Mouse (Mus musculus) lung, embryonic 15.5 days (tissue): ENCODE measurements at regions not wholly inside any gene's neighbourhood (a gene's known extent, or its start where the extent isn't known, plus 50 kb on each side); places are given as distances from the start of the nearest gene placed in this dataset.
"Not testable (repeated sequence)": the region's sequence is repeated elsewhere in the genome, so short reads cannot be mapped to it uniquely, and the experiment has no call there.

Experiments
- ATAC-seq: fragments of 200-750 bp; cut with Nextera tagmentation; 2 replicates; pipeline ENCODE4 v1.8.0; 2017; ENCODE audit warnings: moderate number of reproducible peaks, borderline replicate concordance; ENCODE audit not compliant: low FRiP score, low TSS enrichment; ENCODE audit errors: extremely low read depth
- H3K27ac ChIP-seq: fragments of 300-500 bp; sonication (generic); 2 replicates; pipeline ENCODE4 v1.5.1; 2015; ENCODE audit warnings: moderate library complexity, mild to moderate bottlenecking, inconsistent platforms
- H3K27me3 ChIP-seq: fragments of 300-500 bp; sonication (generic); 2 replicates; pipeline ENCODE4 v1.6.1; 2015; ENCODE audit warnings: inconsistent platforms
- H3K36me3 ChIP-seq: fragments of 300-500 bp; sonication (generic); 2 replicates; pipeline ENCODE4 v1.6.1; 2015; ENCODE audit warnings: inconsistent platforms
- H3K4me1 ChIP-seq: fragments of 300-500 bp; sonication (generic); 2 replicates; pipeline ENCODE4 v1.6.1; 2015; ENCODE audit warnings: inconsistent platforms
- H3K4me2 ChIP-seq: fragments of 300-500 bp; sonication (generic); 2 replicates; pipeline ENCODE4 v1.6.1; 2015; ENCODE audit warnings: inconsistent platforms, mild to moderate bottlenecking, moderate library complexity
- H3K4me3 ChIP-seq: fragments of 300-500 bp; sonication (generic); 2 replicates; pipeline ENCODE4 v1.5.1; 2015; ENCODE audit warnings: mild to moderate bottlenecking, inconsistent platforms
- H3K9ac ChIP-seq: fragments of 300-500 bp; sonication (generic); 2 replicates; pipeline ENCODE4 v1.6.1; 2015; ENCODE audit warnings: inconsistent platforms
- H3K9me3 ChIP-seq: fragments of 300-500 bp; sonication (generic); 2 replicates; pipeline ENCODE4 v1.6.1; 2016; ENCODE audit warnings: inconsistent platforms
- WGBS: fragments of 180-500 bp; shearing (Covaris S2); methylation state at CpG from one replicate; pipeline ENCODE4 v1.1.7; 2015; 5-methylcytosine and 5-hydroxymethylcytosine counted together

DNA sequence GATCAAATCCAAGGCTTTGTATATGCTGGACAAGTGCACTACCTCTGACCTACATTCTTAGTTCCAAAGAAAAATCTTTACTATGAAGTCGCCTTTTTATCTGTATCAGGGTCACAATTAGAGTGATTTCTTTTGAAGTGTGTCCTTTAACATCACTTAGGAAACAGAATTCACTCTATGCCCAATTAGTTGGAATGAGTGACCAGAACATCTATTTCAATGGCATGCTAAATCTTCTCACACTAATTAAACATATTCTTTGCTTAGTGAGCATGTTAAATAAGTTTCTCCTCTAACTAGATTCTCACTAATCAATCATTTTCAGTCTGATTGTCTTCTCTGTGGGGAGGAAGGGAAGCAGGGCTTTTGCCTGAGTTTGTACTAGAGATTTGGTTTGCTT lies 84.9 kb downstream of the Arl6ip6 start:
- no peak overlapping the region for H3K4me2 ChIP-seq
- no peaks in the 10 kb centered on the region for H3K36me3 ChIP-seq
- 25% methylated on average over 1 of the region's 1 CpGs for WGBS
- ATAC-seq: no peak
- H3K9me3 ChIP-seq: no peaks in the 10 kb centered on the region
- no peaks in the 10 kb centered on the region for H3K27me3 ChIP-seq
- H3K4me3 ChIP-seq: no peak overlapping the region
- H3K4me1 ChIP-seq: no peaks in the 10 kb centered on the region
- H3K9ac ChIP-seq: no peak overlapping the region
- no peak overlapping the region for H3K27ac ChIP-seq

DNA sequence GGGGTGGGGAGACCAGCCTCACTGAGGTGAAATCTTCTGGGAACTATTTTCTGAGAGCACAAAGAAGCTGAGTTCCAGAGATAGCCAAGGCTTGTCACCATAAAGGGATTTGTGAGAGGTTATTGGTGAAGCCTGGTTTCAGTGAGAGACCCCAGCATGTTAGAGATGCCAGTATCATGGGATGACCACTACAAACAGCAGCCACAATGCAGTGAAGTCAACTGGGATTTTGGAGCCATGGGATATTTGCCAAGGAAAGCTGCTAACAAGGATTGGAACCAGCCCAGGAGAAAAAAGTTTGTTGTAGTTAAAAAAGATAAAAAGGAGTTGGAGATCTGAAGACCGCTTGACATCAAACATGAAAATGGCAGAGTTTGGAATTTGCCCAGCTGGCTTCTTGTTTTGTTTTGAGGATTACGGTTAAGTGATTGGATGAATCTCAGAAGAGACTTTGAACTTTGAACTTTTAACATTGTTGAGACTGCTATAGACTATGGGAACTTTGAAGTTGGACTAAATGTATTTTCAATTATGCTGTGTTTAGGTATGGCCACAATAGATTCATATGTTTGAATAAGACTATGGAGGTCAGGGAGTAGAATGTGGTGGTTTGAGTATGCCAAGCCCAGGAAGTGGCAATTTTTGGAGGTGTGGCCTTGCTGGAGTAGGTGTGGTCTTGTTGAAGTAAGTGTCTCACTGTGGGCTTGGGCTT lies 110.3 kb downstream of the Arl6ip6 start:
- Histone ChIP-seq H3K36me3 (no peaks in the 10 kb centered on the region), H3K4me3 (no peak overlapping the region), H3K9ac (no peak overlapping the region), H3K9me3 (no peaks in the 10 kb centered on the region), H3K27me3 (no peaks in the 10 kb centered on the region), H3K4me1 (no peaks in the 10 kb centered on the region), H3K27ac (no peak overlapping the region), H3K4me2 (no peak overlapping the region)
- 35% methylated on average over 2 of the region's 2 CpGs for WGBS
- ATAC-seq: peak; percentile 88; the same call in 1 of the 2 replicates

DNA sequence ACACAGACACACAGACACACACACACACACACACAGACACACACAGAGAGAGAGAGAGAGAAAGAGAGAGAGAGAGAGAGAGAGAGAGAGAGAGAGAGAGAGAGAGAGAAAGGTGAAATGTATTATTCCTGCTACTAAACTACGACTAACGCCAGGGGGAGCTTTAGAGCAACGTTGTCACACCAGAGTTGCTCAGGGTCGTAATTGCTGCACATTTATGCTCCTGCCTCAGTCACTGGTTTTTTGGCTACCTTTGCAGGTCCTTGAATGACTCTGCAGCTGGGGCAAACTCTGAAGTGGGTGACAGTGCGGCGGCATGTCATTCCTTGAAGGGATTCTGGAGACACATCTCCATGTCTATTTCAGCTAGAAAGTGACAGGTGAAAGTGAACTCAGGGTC lies 139.2 kb downstream of the Arl6ip6 start:
- Histone ChIP-seq H3K4me3 (no peak overlapping the region), H3K9ac (no peak overlapping the region), H3K27me3 (no peaks in the 10 kb centered on the region), H3K4me2 (no peak overlapping the region), H3K9me3 (no peaks in the 10 kb centered on the region), H3K36me3 (no peaks in the 10 kb centered on the region), H3K27ac (no peak overlapping the region), H3K4me1 (no peaks in the 10 kb centered on the region)
- WGBS: 30% methylated on average over 6 of the region's 6 CpGs
- ATAC-seq: no peak

DNA sequence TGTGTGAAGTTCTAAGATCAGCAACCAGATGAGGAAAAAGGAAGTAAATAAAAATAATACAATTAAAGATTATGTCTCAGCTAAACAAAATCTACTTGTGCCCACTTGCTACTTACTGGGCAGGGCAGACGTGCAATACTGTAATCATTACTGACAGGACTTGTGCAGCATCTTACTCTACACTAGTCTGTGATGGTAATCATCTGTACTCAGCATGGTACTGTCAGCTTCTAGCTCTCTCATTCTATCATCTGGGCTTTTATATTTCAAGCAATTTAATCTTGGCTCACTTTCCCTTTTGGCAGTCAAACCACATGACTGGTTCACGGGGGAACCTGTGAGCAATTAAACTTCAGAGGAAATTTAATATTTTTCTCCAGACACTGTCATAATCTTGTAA lies 167.5 kb downstream of the Arl6ip6 start:
- Histone ChIP-seq H3K4me1 (no peaks in the 10 kb centered on the region), H3K27me3 (no peaks in the 10 kb centered on the region), H3K4me3 (no peak overlapping the region), H3K36me3 (no peaks in the 10 kb centered on the region), H3K9ac (no peak overlapping the region), H3K4me2 (no peak overlapping the region), H3K9me3 (no peaks in the 10 kb centered on the region), H3K27ac (no peak overlapping the region)
- WGBS: 56% methylated on average over 2 of the region's 2 CpGs
- no peak for ATAC-seq

DNA sequence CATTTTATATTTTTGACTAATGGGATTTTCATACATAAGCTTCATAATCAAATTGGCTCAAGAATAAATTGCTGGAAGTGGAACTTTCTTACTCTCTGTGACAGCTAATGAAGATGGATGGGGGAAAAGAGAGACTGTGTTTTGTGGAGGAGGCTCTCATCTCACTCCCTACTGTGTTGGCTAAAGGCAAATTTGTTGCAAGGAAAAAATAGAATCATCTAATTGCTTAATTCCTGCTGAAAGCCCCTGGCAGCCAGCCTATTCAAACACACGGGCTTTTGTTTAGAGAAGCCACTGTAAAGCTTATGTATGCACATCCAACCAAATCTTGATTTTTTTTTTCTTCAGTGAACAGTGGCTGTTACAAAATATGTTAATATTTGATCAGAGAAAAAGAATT lies 190.8 kb downstream of the Arl6ip6 start:
- 7% methylated on average over 1 of the region's 1 CpGs for WGBS
- Histone ChIP-seq H3K27me3 (no peaks in the 10 kb centered on the region), H3K9me3 (no peaks in the 10 kb centered on the region), H3K4me2 (no peak overlapping the region), H3K4me1 (no peaks in the 10 kb centered on the region), H3K36me3 (no peaks in the 10 kb centered on the region), H3K27ac (no peak overlapping the region), H3K4me3 (no peak overlapping the region), H3K9ac (no peak overlapping the region)
- ATAC-seq: peak; percentile 72; the same call in 1 of the 2 replicates

DNA sequence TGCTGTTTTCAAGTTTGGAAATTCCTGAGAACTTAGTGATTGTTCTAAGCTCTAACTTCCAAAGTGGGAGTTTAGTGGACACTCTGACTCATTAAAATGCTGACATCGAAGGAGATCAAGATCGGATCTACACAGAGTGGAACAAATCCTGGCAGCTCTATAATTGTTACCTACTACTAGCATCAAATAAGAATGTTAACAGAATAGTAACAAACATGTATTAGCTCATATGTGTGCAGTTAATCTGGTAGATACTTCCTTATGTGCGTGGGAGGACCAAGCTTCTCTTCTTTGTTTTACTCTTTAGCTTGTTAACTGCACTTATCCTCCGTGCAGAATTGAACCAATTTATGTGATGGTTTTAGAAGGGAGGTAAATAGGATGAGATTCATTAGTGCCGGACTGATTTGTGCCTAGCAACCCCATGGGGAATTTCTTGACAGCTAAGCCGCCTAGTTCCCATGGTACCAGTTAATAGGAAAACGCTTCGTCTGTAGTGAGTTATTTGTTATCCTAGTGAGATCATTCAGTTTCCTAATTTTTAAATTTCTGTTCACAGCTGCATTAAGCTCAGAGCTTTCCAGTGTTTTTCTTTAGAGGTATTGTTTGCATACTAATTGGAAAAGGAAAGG lies 193.1 kb downstream of the Arl6ip6 start:
- Histone ChIP-seq H3K36me3 (no peaks in the 10 kb centered on the region), H3K27ac (no peak overlapping the region), H3K27me3 (no peaks in the 10 kb centered on the region), H3K4me2 (no peak overlapping the region), H3K4me3 (no peak overlapping the region), H3K9ac (no peak overlapping the region), H3K4me1 (no peaks in the 10 kb centered on the region), H3K9me3 (no peaks in the 10 kb centered on the region)
- no peak for ATAC-seq
- WGBS: 85% methylated on average over 8 of the region's 8 CpGs

DNA sequence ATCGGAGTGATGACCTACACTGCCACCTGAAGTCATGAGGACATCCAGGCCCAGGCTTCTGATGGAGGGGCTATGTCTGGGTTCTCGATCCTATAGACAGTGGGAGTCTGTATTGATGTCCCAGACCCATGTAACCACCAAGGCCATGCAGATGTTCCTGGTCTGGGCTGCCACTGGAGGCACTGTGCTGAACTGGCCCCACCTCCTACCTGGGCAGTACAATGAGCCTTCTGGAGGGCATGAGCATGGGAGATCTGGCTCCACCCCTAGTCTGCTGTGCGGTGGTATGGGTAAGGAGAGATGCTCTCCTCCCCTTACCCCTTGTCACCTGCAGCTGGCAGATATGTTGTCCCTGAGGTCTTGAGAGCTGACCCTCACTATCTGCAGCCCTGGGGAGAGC lies 197.1 kb downstream of the Arl6ip6 start:
- Histone ChIP-seq H3K4me2 (no peak overlapping the region), H3K27ac (no peak overlapping the region), H3K9me3 (no peaks in the 10 kb centered on the region), H3K9ac (no peak overlapping the region), H3K27me3 (no peaks in the 10 kb centered on the region), H3K4me1 (no peaks in the 10 kb centered on the region), H3K4me3 (no peak overlapping the region), H3K36me3 (no peaks in the 10 kb centered on the region)
- 90% methylated on average over 3 of the region's 3 CpGs for WGBS
- no peak; the same call in 1 of the 2 replicates for ATAC-seq

DNA sequence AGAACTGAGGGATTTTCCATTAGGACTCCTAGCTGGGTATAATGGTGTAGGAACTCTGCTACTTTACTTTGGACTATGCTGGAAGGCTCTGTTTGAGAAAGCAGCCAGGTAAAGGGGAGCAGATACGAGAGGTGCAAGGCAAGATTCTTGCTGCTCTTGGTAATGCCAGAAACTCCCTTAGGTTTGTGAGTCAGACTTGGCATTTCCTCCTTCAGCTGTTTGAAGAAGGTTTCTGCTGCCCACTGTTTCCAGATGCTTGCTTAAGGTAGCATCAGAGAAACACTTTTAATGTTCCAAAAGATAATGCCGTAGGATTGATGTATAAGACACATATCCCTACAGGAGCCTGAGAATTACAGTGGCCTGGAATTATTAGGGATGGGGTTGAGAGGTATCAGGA lies 222.9 kb downstream of the Arl6ip6 start:
- no peaks in the 10 kb centered on the region for H3K9me3 ChIP-seq
- no peak overlapping the region for H3K4me2 ChIP-seq
- H3K9ac ChIP-seq: no peak overlapping the region
- 90% methylated on average over 2 of the region's 2 CpGs for WGBS
- H3K4me1 ChIP-seq: no peaks in the 10 kb centered on the region
- H3K36me3 ChIP-seq: no peaks in the 10 kb centered on the region
- no peak overlapping the region for H3K4me3 ChIP-seq
- ATAC-seq: no peak
- no peaks in the 10 kb centered on the region for H3K27me3 ChIP-seq
- H3K27ac ChIP-seq: no peak overlapping the region

DNA sequence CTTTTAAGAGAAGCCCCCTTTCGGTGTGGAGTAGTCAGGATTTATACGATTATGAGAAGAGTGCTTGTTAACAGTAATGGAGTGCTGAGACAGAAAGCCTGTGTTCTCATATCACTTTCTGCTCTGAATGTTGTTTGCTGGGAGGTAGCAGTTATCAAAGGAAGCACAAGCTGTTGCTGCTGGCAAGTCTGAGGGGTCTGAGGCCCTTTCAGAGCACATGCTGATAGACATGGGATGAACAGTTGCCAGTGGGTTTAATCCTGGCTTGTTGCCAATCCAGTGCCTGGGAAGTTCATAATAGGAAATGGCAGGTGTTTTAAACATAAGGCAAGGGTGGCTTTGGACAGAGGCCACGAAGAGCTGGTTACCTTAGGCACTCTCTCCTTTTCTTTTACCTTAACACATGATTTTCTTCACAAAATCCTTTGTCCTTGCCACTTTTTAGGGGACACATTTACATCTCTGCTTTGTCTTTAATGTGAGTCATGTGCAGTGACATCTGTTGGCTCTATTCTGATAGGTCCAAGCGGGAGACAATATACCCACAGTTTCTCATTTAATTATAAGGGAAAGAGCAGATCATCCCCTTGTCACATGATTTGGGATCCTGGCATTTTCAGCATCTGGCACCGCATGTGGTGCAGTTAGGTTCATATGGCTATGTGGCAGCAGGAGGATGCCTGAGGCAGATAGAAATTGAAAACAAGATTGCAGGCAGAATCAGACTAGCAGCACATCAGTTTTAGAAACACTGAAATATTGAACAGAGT lies 245.7 kb downstream of the Arl6ip6 start:
- WGBS: 73% methylated on average over 5 of the region's 5 CpGs

DNA sequence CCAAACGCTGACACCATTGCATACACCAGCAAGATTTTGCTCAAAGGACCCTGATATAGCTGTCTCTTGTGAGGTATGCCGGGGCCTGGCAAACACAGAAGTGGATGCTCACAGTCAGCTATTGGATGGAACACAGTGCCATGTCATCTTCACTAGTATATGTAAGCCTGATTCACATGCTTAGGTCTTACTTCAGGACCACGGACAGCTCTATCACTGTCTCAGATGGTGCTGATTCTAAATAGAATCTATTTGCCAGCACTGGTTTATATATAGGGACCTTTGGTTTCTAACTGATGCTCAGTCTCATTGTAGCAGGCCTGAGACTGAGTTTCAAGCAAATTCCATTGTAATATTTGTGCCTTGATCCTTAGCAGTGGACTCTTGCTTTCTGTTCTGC lies 248.8 kb downstream of the Arl6ip6 start:
- H3K9ac ChIP-seq, ATAC-seq, H3K4me3 ChIP-seq, H3K27ac ChIP-seq, H3K27me3 ChIP-seq, H3K4me1 ChIP-seq, H3K4me2 ChIP-seq, H3K9me3 ChIP-seq, H3K36me3 ChIP-seq: not testable (repeated sequence)
- WGBS: 46% methylated on average over 3 of the region's 3 CpGs

More for the DNA sequence above, 245.7 kb downstream of the Arl6ip6 start:
- Histone ChIP-seq H3K4me2 (no peak overlapping the region), H3K9me3 (no peaks in the 10 kb centered on the region), H3K27ac (no peak overlapping the region), H3K36me3 (no peaks in the 10 kb centered on the region), H3K4me1 (no peaks in the 10 kb centered on the region), H3K9ac (no peak overlapping the region), H3K4me3 (no peak overlapping the region), H3K27me3 (no peaks in the 10 kb centered on the region)
- ATAC-seq: no peak

DNA sequence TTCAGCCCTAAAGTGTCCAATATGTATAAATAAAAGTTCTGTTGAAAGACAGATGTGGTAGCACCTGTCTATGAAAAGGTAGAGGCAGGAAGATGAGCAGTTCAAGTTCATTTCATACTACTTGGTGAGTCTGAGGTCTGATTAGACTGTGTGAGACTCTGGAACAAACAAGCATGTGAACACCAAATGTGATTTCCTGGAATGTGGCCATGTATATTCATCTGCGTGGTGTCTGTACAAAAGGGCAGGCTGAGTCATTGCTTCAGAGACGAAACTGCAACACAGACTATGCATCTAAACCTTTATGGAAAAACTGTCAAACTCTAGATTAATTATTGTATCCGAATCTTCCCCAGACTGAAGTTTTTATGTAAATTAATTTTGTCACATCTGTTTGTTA lies 268.7 kb downstream of the Arl6ip6 start:
- no peak for ATAC-seq
- WGBS: 67% methylated on average over 3 of the region's 3 CpGs
- H3K4me1 ChIP-seq: no peaks in the 10 kb centered on the region
- no peaks in the 10 kb centered on the region for H3K36me3 ChIP-seq
- no peak overlapping the region for H3K4me3 ChIP-seq
- H3K9me3 ChIP-seq: no peaks in the 10 kb centered on the region
- H3K27ac ChIP-seq: no peak overlapping the region
- H3K27me3 ChIP-seq: no peaks in the 10 kb centered on the region
- H3K9ac ChIP-seq: no peak overlapping the region
- H3K4me2 ChIP-seq: no peak overlapping the region

DNA sequence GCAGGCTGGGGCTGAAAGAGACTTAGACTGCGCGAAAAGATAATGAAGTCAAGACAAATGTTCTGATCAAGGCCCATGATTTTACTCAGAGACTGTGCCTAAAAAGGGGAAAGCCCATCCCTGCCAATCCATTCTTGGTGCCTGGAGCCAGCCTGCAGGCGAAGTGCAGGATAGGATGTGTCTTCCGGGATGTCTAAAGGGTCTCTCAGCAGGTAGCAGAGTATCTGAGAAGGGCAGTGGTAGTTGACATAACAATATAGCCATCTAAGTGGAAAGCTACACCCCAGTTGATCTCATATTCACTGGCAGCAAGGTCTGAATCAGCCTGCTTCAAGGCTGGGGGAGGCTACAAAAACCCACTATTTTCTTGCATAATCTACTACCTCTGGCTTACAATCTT lies 282.9 kb downstream of the Arl6ip6 start:
- Histone ChIP-seq H3K4me3 (no peak overlapping the region), H3K9ac (no peak overlapping the region), H3K4me2 (no peak overlapping the region), H3K9me3 (no peaks in the 10 kb centered on the region), H3K36me3 (no peaks in the 10 kb centered on the region), H3K4me1 (no peaks in the 10 kb centered on the region), H3K27ac (no peak overlapping the region), H3K27me3 (no peaks in the 10 kb centered on the region)
- ATAC-seq: no peak
- WGBS: 82% methylated on average over 4 of the region's 4 CpGs
